ENCODE assay signal across 16 mouse cellular contexts in the genomic region with DNA sequence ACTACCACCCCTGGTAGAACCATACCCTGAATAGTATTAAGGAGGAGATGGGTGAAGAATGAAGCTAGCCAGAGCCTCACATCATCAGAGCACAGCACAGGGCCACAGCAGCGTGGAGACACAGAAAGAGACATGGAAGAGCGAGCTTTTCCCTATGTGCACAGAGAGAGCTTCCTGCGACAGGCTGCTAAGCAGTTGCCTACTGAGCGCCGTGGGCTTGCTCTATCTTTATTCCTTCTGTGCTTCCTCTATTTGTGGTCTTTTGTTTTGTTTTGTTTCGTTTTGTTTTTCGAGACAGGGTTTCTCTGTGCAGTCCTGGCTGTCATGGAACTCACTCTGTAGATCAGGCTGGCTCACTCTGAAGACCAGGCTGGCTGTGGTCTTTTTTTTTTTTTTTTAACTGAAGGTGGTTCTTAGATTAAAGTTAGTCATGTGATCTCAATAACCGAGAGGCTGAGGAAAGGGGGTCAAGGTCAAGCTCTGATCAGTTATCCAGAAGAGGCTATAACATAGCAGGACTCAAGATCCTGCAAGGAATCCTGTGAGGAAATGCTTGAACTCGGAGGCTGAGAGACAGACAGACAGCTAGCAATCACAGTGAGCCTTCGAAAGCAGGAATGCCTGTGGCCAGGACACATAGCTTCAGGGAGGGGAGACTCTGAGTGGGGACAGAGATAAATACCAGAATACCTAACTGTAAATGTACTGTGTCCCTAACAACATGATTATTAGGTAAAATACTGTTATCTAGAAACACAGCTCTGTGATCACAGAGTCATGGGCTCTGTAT.
DNase-seq lines count a peak whose midpoint lies in the region; ATAC-seq and TF ChIP-seq lines count a peak whose summit lies in the region.
"Had no signal": no experiment of that assay in that cellular context is flagged by ENCODE, and none has a peak within 500 bp of the region (broad histone marks: within the 10 kb centered on the region; RNA-seq: fewer than 3 reads in every experiment).

No protein-coding gene starts in this region.

- H3K27me3 ChIP-seq in heart, embryonic 10.5 days (ENCODE audit: insufficient read depth, poor library complexity, severe bottlenecking): no peaks in the 10 kb centered on the region
- H3K27me3 ChIP-seq in testis, adult 2 months (ENCODE audit: control insufficient read depth, insufficient read depth, low read length): no peaks in the 10 kb centered on the region
- peaks cover 24% of the 10 kb centered on the region for H3K27me3 ChIP-seq in liver, embryonic 15.5 days
- H3K27me3 ChIP-seq in midbrain, embryonic 15.5 days (replicated peaks): no peaks in the 10 kb centered on the region
- H3K27me3 ChIP-seq: embryonic facial prominence, embryonic 12.5 days; neural tube, embryonic 13.5 days had no signal

- peak overlapping the region; percentile 16 for H3K4me2 ChIP-seq in liver, embryonic 15.5 days
- H3K4me2 ChIP-seq in midbrain, embryonic 15.5 days: no peak overlapping the region
- H3K4me2 ChIP-seq: embryonic facial prominence, embryonic 12.5 days; hindbrain, embryonic 14.5 days; neural tube, embryonic 13.5 days had no signal

- TF ChIP-seq CTCF in testis, adult 2 months (IDR thresholded peaks at IDR 0.05; ENCODE audit: control insufficient read depth, insufficient read depth, insufficient replicate concordance, low read depth, low read length): no peak

- no peaks in the 10 kb centered on the region for H3K9me3 ChIP-seq in heart, embryonic 10.5 days
- H3K9me3 ChIP-seq in liver, embryonic 15.5 days (replicated peaks): 0 out of 2 replicates have a peak, but pooled peaks cover 3% of the 10 kb centered on the region
- no peaks in the 10 kb centered on the region for H3K9me3 ChIP-seq in midbrain, embryonic 15.5 days
- H3K9me3 ChIP-seq: embryonic facial prominence, embryonic 12.5 days had no signal

- ATAC-seq in liver, embryonic 15.5 days (ENCODE audit: insufficient read depth): peak; percentile 26; the same call in 1 of the 2 replicates
- no peak for ATAC-seq in midbrain, embryonic 15.5 days (replicated peaks)

- peak overlapping the region; percentile 79 for H3K27ac ChIP-seq in heart, embryonic 10.5 days
- peak overlapping the region; percentile 32; the same call in 1 of the 2 replicates for H3K27ac ChIP-seq in testis, adult 2 months (ENCODE audit: control insufficient read depth, insufficient read depth, low read depth, low read length)
- H3K27ac ChIP-seq in liver, embryonic 15.5 days (replicated peaks): no peak overlapping the region; the same call in 1 of the 2 replicates
- H3K27ac ChIP-seq in midbrain, embryonic 15.5 days: no peak overlapping the region
- H3K27ac ChIP-seq: embryonic facial prominence, embryonic 12.5 days; hindbrain, embryonic 14.5 days; neural tube, embryonic 13.5 days had no signal

- H3K9ac ChIP-seq in liver, embryonic 15.5 days: no peak overlapping the region
- no peak overlapping the region for H3K9ac ChIP-seq in midbrain, embryonic 15.5 days
- H3K9ac ChIP-seq: embryonic facial prominence, embryonic 12.5 days; hindbrain, embryonic 14.5 days; neural tube, embryonic 13.5 days had no signal

- peaks cover 85% of the 10 kb centered on the region for H3K4me1 ChIP-seq in heart, embryonic 10.5 days
- H3K4me1 ChIP-seq in testis, adult 2 months (ENCODE audit: control insufficient read depth, insufficient read depth, low read length): no peaks in the 10 kb centered on the region; the same call in none of the 2 replicates
- peaks cover 64% of the 10 kb centered on the region for H3K4me1 ChIP-seq in liver, embryonic 15.5 days (replicated peaks)
- no peaks in the 10 kb centered on the region for H3K4me1 ChIP-seq in midbrain, embryonic 15.5 days

- DNase-seq in heart, embryonic 10.5 days (ENCODE audit: low spot score): no peak
- DNase-seq in heart, postnatal 4 days: no peak
- no peak for DNase-seq in testis, postnatal 10 days (ENCODE audit: low spot score)
- no peak for DNase-seq in lung, postnatal 25 days (ENCODE audit: low spot score)
- DNase-seq in layer of hippocampus, postnatal 25 days (ENCODE audit: extremely low spot score in 1 of 2, low spot score in 1 of 2): no peak
- DNase-seq: cerebellum, adult 2 months; kidney, adult 9 months; lung, postnatal 10 days; right cerebral cortex, adult 18-20 months had no signal

- no peak for TF ChIP-seq POLR2A in testis, adult 2 months (IDR thresholded peaks at IDR 0.05; ENCODE audit: control insufficient read depth, low read depth, low read length)

- H3K4me3 ChIP-seq in heart, embryonic 10.5 days: no peak overlapping the region
- no peak overlapping the region for H3K4me3 ChIP-seq in testis, adult 2 months (ENCODE audit: control insufficient read depth, low read depth, low read length)
- H3K4me3 ChIP-seq in liver, embryonic 15.5 days (replicated peaks): no peak overlapping the region
- no peak overlapping the region for H3K4me3 ChIP-seq in midbrain, embryonic 15.5 days
- H3K4me3 ChIP-seq: embryonic facial prominence, embryonic 12.5 days; limb, embryonic 10.5 days; neural tube, embryonic 13.5 days had no signal

- peaks cover 43% of the 10 kb centered on the region for H3K36me3 ChIP-seq in heart, embryonic 10.5 days
- no peaks in the 10 kb centered on the region for H3K36me3 ChIP-seq in testis, adult 2 months (ENCODE audit: control insufficient read depth, insufficient read depth, low read length)
- H3K36me3 ChIP-seq in liver, embryonic 15.5 days (replicated peaks): 0 out of 2 replicates have a peak, but pooled peaks cover 3% of the 10 kb centered on the region
- H3K36me3 ChIP-seq in midbrain, embryonic 15.5 days (replicated peaks): no peaks in the 10 kb centered on the region

- 54% methylated on average over 10 of the region's 10 CpGs for WGBS in heart, embryonic 10.5 days
- 25% methylated on average over 10 of the region's 10 CpGs for WGBS in liver, embryonic 15.5 days (ENCODE audit: insufficient replicate concordance)
- 83% methylated on average over 10 of the region's 10 CpGs for WGBS in midbrain, embryonic 15.5 days

Comparison
In these comparisons a context has a peak if more than half of its experiments do, and no peak if none do; other contexts are left out.
1. H3K27ac ChIP-seq: peak in heart, embryonic 10.5 days (single experiment) and testis, adult 2 months (single experiment); none in liver, embryonic 15.5 days (single experiment) and midbrain, embryonic 15.5 days (single experiment).